Mouse (Mus musculus) kidney, adult 2 months (tissue): ENCODE results near the gene Hspb9.

Experiments
- CTCF ChIP-seq: fragments of 200-500 bp; conservative IDR thresholded peaks from 2 replicates; pipeline ENCODE4 v1.5.1; 2011; ENCODE audit warnings: low read depth, mild to moderate bottlenecking, control low read depth, low read length, moderate library complexity, mixed read lengths; ENCODE audit not compliant: insufficient read depth, insufficient read length
- POLR2A ChIP-seq: fragments of 200-500 bp; IDR thresholded peaks from one replicate; pipeline ENCODE4 v1.6.1; 2011; ENCODE audit warnings: low read depth, low read length, control low read depth

DNA sequence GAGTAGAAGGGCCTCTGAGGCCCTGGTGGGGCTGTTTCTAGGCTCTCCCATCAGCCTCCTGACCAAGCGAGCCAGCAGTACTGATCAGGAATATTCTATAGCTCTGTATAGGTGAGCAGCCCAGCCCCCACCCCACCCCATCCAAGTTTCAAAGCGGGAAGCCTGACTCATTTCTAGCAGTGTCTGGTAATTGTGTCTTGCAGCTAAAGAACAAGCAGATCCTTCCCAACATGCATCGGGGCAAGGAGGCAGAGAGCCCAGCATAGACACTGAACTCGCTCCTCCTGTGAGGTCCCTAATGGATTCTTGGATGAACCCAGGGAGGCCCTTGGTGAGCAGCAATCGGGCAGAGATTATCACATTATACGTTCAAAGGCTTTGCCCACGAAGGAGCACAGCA is 35.8 kb upstream of the Hspb9 start:
- TF ChIP-seq CTCF (no peak), POLR2A (no peak)
